Mouse (Mus musculus): Measurements from ENCODE around the gene Dda1. TPM values are rescaled to one million over a fixed set of nuclear protein-coding genes. Genes with fewer than 3 reads are reported as not detected.
A peak's percentile ranks its signal among the peaks of the same experiment; 100 is the strongest.

Gene Dda1
- polyA plus RNA-seq, 1 experiment from 2014 or later: 115 TPM

- H3K27me3 ChIP-seq (ENCODE audit: control insufficient read depth, insufficient read depth, low read length): no peaks in the 10 kb centered on the region
- peak overlapping the region; percentile 77; the same call in 1 of the 2 replicates for H3K27ac ChIP-seq (replicated peaks; ENCODE audit: low read depth, low read length)
- H3K4me1 ChIP-seq (ENCODE audit: control insufficient read depth, insufficient read depth, low read length): peaks cover 17% of the 10 kb centered on the region
- DNase-seq (ENCODE audit: low spot score) (peak; percentile 96), ATAC-seq (ENCODE audit: insufficient number of reproducible peaks, low FRiP score, low TSS enrichment, low read depth) (peak; percentile 82)
- peaks cover 8% of the 10 kb centered on the region; the same call in 1 of the 2 replicates for H3K36me3 ChIP-seq (ENCODE audit: control insufficient read depth, insufficient read depth, low read length)
- peak overlapping the region; percentile 100 for H3K4me2 ChIP-seq (ENCODE audit: low read depth, severe bottlenecking)
- peak overlapping the region; percentile 88 for H3K4me3 ChIP-seq (ENCODE audit: low read depth, low read length)
- H3K9me3 ChIP-seq (ENCODE audit: control insufficient read depth, low read length): no peaks in the 10 kb centered on the region
- WGBS: 0% methylated on average over 22 of the region's 22 CpGs
- H3K9ac ChIP-seq (ENCODE audit: low read length): peak overlapping the region; percentile 81
Observed at GRCm38 (mm10) chr8:71488454-71488853, 19.5 kb downstream of the Dda1 start.

GRCm38 (mm10) chr8:71495039-71495438, 26.0 kb downstream of the Dda1 start:
- Histone ChIP-seq H3K4me2 (ENCODE audit: low read depth, severe bottlenecking) (no peak overlapping the region), H3K4me1 (ENCODE audit: control insufficient read depth, insufficient read depth, low read length) (peaks cover 36% of the 10 kb centered on the region), H3K27ac (replicated peaks; ENCODE audit: low read depth, low read length) (no peak overlapping the region), H3K9me3 (ENCODE audit: control insufficient read depth, low read length) (no peaks in the 10 kb centered on the region), H3K27me3 (ENCODE audit: control insufficient read depth, insufficient read depth, low read length) (no peaks in the 10 kb centered on the region), H3K36me3 (ENCODE audit: control insufficient read depth, insufficient read depth, low read length) (peaks cover 13% of the 10 kb centered on the region), H3K4me3 (ENCODE audit: low read depth, low read length) (no peak overlapping the region), H3K9ac (ENCODE audit: low read length) (no peak overlapping the region)
- ATAC-seq (ENCODE audit: insufficient number of reproducible peaks, low FRiP score, low TSS enrichment, low read depth): peak; percentile 14; the same call in 1 of the 2 replicates
- DNase-seq (ENCODE audit: low spot score): peak; percentile 89
- 30% methylated on average over 16 of the region's 16 CpGs for WGBS

- Histone ChIP-seq H3K36me3 (ENCODE audit: control insufficient read depth, insufficient read depth, low read length) (peaks cover 13% of the 10 kb centered on the region), H3K27ac (replicated peaks; ENCODE audit: low read depth, low read length) (no peak overlapping the region), H3K9ac (ENCODE audit: low read length) (no peak overlapping the region), H3K4me3 (ENCODE audit: low read depth, low read length) (no peak overlapping the region), H3K27me3 (ENCODE audit: control insufficient read depth, insufficient read depth, low read length) (no peaks in the 10 kb centered on the region), H3K4me1 (ENCODE audit: control insufficient read depth, insufficient read depth, low read length) (peaks cover 35% of the 10 kb centered on the region), H3K9me3 (ENCODE audit: control insufficient read depth, low read length) (no peaks in the 10 kb centered on the region), H3K4me2 (ENCODE audit: low read depth, severe bottlenecking) (no peak overlapping the region)
- no peak for ATAC-seq (ENCODE audit: insufficient number of reproducible peaks, low FRiP score, low TSS enrichment, low read depth)
- WGBS: 96% methylated on average over 5 of the region's 5 CpGs
- DNase-seq (ENCODE audit: low spot score): no peak
Observed at GRCm38 (mm10) chr8:71495811-71496210, 26.8 kb downstream of the Dda1 start.

- Histone ChIP-seq H3K4me3 (ENCODE audit: low read depth, low read length) (no peak overlapping the region), H3K9me3 (ENCODE audit: control insufficient read depth, low read length) (no peaks in the 10 kb centered on the region), H3K9ac (ENCODE audit: low read length) (no peak overlapping the region), H3K4me1 (ENCODE audit: control insufficient read depth, insufficient read depth, low read length) (peaks cover 35% of the 10 kb centered on the region), H3K4me2 (ENCODE audit: low read depth, severe bottlenecking) (no peak overlapping the region), H3K27ac (replicated peaks; ENCODE audit: low read depth, low read length) (no peak overlapping the region), H3K36me3 (ENCODE audit: control insufficient read depth, insufficient read depth, low read length) (peaks cover 9% of the 10 kb centered on the region), H3K27me3 (ENCODE audit: control insufficient read depth, insufficient read depth, low read length) (no peaks in the 10 kb centered on the region)
- 32% methylated on average over 11 of the region's 11 CpGs for WGBS
- ATAC-seq (ENCODE audit: insufficient number of reproducible peaks, low FRiP score, low TSS enrichment, low read depth) (no peak), DNase-seq (ENCODE audit: low spot score) (peak; percentile 49)
Observed at GRCm38 (mm10) chr8:71496481-71496880, 27.5 kb downstream of the Dda1 start.

- Histone ChIP-seq H3K27ac (replicated peaks; ENCODE audit: low read depth, low read length) (no peak overlapping the region), H3K9me3 (ENCODE audit: control insufficient read depth, low read length) (no peaks in the 10 kb centered on the region), H3K9ac (ENCODE audit: low read length) (no peak overlapping the region), H3K4me2 (ENCODE audit: low read depth, severe bottlenecking) (no peak overlapping the region), H3K36me3 (ENCODE audit: control insufficient read depth, insufficient read depth, low read length) (peaks cover 8% of the 10 kb centered on the region), H3K27me3 (ENCODE audit: control insufficient read depth, insufficient read depth, low read length) (no peaks in the 10 kb centered on the region), H3K4me3 (ENCODE audit: low read depth, low read length) (no peak overlapping the region), H3K4me1 (ENCODE audit: control insufficient read depth, insufficient read depth, low read length) (peaks cover 35% of the 10 kb centered on the region)
- no peak for DNase-seq (ENCODE audit: low spot score)
- 91% methylated on average over 1 of the region's 1 CpGs for WGBS
- no peak for ATAC-seq (ENCODE audit: insufficient number of reproducible peaks, low FRiP score, low TSS enrichment, low read depth)
Observed at GRCm38 (mm10) chr8:71497077-71497645, 28.2 kb downstream of the Dda1 start.

- ATAC-seq (ENCODE audit: insufficient number of reproducible peaks, low FRiP score, low TSS enrichment, low read depth) (no peak), DNase-seq (ENCODE audit: low spot score) (no peak)
- Histone ChIP-seq H3K4me1 (ENCODE audit: control insufficient read depth, insufficient read depth, low read length) (peaks cover 35% of the 10 kb centered on the region), H3K27ac (replicated peaks; ENCODE audit: low read depth, low read length) (peak overlapping the region; percentile 62), H3K9me3 (ENCODE audit: control insufficient read depth, low read length) (no peaks in the 10 kb centered on the region), H3K4me3 (ENCODE audit: low read depth, low read length) (no peak overlapping the region), H3K9ac (ENCODE audit: low read length) (peak overlapping the region; percentile 13; the same call in 1 of the 2 replicates), H3K36me3 (ENCODE audit: control insufficient read depth, insufficient read depth, low read length) (peaks cover 4% of the 10 kb centered on the region), H3K27me3 (ENCODE audit: control insufficient read depth, insufficient read depth, low read length) (no peaks in the 10 kb centered on the region), H3K4me2 (ENCODE audit: low read depth, severe bottlenecking) (peak overlapping the region; percentile 10; the same call in 1 of the 2 replicates)
- WGBS: 16% methylated on average over 15 of the region's 15 CpGs
Observed at GRCm38 (mm10) chr8:71497881-71498501, 29.0 kb downstream of the Dda1 start.

GRCm38 (mm10) chr8:71498816-71499690, 30.1 kb downstream of the Dda1 start:
- Histone ChIP-seq H3K4me1 (ENCODE audit: control insufficient read depth, insufficient read depth, low read length) (peaks cover 35% of the 10 kb centered on the region), H3K4me3 (ENCODE audit: low read depth, low read length) (no peak overlapping the region)
- no peak for ATAC-seq (ENCODE audit: insufficient number of reproducible peaks, low FRiP score, low TSS enrichment, low read depth)

GRCm38 (mm10) chr8:71504349-71504748, 35.4 kb downstream of the Dda1 start:
- Histone ChIP-seq H3K4me1 (ENCODE audit: control insufficient read depth, insufficient read depth, low read length) (peaks cover 3% of the 10 kb centered on the region; the same call in 1 of the 2 replicates), H3K4me2 (ENCODE audit: low read depth, severe bottlenecking) (no peak overlapping the region), H3K27ac (replicated peaks; ENCODE audit: low read depth, low read length) (no peak overlapping the region), H3K27me3 (ENCODE audit: control insufficient read depth, insufficient read depth, low read length) (peaks cover 26% of the 10 kb centered on the region), H3K9ac (ENCODE audit: low read length) (no peak overlapping the region), H3K4me3 (ENCODE audit: low read depth, low read length) (no peak overlapping the region), H3K36me3 (ENCODE audit: control insufficient read depth, insufficient read depth, low read length) (no peaks in the 10 kb centered on the region), H3K9me3 (ENCODE audit: control insufficient read depth, low read length) (no peaks in the 10 kb centered on the region)
- 85% methylated on average over 4 of the region's 4 CpGs for WGBS
- ATAC-seq (ENCODE audit: insufficient number of reproducible peaks, low FRiP score, low TSS enrichment, low read depth): no peak
- no peak for DNase-seq (ENCODE audit: low spot score)

More at GRCm38 (mm10) chr8:71498816-71499690, 30.1 kb downstream of the Dda1 start:
- WGBS: 25% methylated on average over 14 of the region's 16 CpGs
- H3K27me3 ChIP-seq (ENCODE audit: control insufficient read depth, insufficient read depth, low read length): no peaks in the 10 kb centered on the region
- H3K9ac ChIP-seq (ENCODE audit: low read length): 0 out of 2 replicates have a peak overlapping the region, but pooled peaks have one; percentile 12
- peak overlapping the region; percentile 62 for H3K27ac ChIP-seq (replicated peaks; ENCODE audit: low read depth, low read length)
- peaks cover 1% of the 10 kb centered on the region for H3K36me3 ChIP-seq (ENCODE audit: control insufficient read depth, insufficient read depth, low read length)
- peak overlapping the region; percentile 7; the same call in 1 of the 2 replicates for H3K4me2 ChIP-seq (ENCODE audit: low read depth, severe bottlenecking)
- peak; percentile 57 for DNase-seq (ENCODE audit: low spot score)
- H3K9me3 ChIP-seq (ENCODE audit: control insufficient read depth, low read length): no peaks in the 10 kb centered on the region

Measured in limb, embryonic 11.5 days (tissue).